Mouse (Mus musculus): ENCODE data around the gene Lap3. TPM values are rescaled to one million over a fixed set of nuclear protein-coding genes. Genes with fewer than 3 reads are reported as not detected.

Gene Lap3
- polyA plus RNA-seq (2017; shearing (Covaris generic)): 10 to 100 TPM; 26.6 to 42.1 TPM

DNA sequence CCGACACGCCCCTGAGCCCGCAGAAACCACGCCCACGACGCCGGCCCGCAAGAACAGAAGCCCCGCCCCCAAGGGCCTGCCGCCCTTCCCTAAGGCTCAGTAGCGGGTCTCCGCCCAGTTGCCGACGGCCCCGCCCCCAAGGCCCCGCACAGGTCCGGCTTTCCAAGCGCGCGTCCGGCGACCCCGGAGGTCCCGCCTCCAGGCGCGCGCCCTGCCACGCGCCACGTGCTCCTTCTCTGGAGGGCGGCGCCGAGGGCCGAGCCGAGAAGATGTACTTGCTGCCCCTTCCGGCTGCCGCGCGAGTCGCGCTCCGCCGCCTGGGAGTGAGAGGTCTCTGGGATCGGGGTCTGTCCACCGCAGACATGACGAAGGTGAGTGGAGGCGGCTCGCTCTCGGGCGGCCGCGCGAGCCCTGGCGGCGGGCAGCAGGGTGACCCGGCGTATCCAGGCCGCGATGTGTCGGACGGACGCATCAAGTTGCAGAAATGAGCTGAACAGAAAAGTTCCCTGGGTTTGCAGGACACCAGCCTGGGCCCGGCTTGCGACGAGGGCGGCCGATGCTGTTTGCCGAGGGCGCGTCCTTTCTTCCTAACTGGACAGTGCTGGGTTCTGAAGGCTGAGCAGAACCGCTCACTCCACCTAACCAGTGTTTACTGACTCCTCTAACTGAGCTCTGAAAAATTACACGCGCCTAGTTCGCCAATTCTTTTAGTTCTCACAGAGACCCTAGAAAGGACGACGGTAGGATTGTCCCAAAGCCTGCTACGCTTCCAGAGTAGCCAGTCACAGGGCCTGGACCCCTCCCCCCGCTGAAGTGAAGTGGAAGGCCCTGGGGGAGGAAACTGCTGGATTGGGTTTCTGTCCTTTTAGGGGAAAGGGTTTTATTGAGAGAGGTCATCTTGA lies at the start of gene Lap3:
Lap3 (plus strand) TSS at position 184 of the 902 bp plus-strand sequence.

DNA sequence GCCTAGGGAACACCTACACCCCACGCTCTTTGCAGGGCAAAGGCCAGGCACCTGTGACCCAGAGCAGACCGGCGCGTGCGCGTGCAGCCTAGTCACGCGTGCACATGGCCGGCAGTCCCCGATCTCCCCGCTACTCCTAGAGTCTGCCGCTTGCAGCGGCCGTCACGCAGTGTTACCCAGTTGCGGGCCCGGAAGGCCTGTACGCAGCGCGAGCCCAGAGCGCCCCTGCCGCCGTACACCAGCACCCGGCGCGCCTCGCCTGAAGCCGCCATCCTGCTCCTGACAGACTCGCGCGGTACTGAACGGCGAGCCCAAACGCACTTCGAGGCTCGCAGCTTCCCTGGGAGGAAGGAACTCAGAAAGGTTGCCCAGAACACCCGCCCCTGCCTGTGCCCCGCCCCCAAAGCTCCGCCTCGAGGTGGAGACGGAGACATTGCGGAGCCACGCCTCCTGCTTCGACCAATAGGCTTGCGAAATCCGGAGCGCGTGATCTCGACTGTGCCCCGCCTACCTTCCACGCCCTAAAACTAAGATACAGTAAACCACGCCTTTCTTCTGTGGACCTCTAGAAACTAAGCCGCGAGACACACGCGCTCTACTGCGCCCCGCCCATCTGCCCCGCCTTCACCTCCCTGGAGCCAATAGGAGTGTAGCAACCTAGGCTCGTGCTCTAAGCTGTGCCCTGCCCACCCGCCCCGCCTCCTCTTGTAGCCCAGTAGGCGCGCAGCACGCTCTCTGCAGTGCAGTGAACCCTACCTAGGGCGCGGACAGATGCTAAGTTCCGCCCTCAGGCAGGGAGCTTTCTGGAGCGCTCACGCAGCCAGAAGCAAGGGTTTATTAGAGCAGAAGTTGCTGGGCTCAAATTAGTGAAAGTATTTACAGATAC lies 43.1 kb upstream of the Lap3 start, which contains the start of gene Qdpr:
Qdpr (minus strand) TSS at position 406 of the 886 bp plus-strand sequence.

DNA sequence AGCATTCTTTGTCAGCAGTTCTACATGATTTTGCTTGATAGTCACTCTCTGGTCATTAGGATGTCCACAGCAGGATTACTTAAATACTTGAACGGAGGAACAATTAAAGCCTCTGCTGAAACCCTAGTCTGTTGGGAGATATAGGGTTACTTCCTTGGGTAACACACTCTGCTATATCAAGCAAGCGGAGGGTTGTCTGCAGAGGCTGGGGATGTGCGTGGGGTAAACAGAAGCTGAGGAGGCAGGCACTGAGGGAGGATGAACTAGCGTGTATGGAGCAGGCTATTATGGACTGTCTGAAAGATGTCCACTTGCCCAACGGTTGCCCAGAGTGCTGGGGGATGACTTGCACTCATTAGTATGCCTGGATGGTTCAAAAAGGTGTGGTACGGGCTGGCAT lies 39.7 kb upstream of the Lap3 start, which contains the start of gene Clrn2:
Clrn2 (plus strand) TSS at position 301 of the 400 bp plus-strand sequence.

DNA sequence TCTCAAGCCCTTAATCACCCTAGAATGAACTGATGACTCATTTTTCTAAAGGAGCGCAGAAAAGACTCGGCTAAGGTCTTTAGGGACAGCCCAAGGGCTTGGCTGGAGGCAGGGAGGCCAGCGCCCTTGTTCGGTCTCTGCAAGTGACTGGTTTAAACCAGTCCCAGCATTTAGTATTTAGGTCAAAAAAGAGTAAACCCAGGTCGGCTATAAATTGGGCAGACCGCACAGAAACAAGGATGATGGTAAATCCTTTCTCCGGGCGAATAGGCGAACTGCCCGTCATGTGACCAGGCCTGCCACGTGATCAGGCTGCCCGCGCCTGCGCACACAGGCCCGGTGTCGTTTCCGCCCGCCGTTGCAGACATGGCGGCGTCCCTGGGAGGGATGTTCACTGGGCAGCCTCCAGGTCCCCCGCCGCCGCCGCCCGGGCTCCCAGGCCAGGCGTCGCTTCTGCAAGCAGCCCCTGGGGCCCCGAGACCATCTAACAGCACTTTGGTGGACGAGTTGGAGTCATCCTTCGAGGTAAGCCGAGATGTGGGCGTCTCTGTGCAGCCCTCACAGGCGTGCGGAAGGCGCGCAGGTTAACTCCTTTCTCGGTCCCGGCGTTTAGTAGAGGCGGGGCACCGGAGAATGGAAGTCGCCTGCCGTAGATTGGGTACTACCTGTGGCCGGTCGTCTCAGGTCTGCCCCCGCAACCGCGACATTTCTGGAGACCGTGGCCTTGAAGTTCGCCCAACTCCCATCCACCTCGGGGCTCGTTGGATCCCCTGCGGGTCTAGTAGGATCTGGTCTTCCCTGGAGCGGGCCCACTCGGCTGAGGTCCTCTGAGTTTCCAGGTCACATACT lies 27.0 kb downstream of the Lap3 start, which contains the start of gene Med28:
Med28 (plus strand) TSS at position 270 of the 849 bp plus-strand sequence.

Other genes with a start within 250 kb of the Lap3 start
- 100 to 1,000 TPM in 1 of 2 experiments, 10 to 100 TPM in 1; 94.3 to 110 TPM for gene Qdpr, start 43.1 kb upstream of the Lap3 start, polyA plus RNA-seq (2017; shearing (Covaris generic))
- gene Clrn2, start 39.6 kb upstream of the Lap3 start, polyA plus RNA-seq (2017; shearing (Covaris generic)): not detected
- gene Med28, start 26.9 kb downstream of the Lap3 start, polyA plus RNA-seq (2017; shearing (Covaris generic)): 100 to 1,000 TPM; 260 to 293 TPM
- gene Fam184b, start 146.2 kb downstream of the Lap3 start, polyA plus RNA-seq (2017; shearing (Covaris generic)): under 1 TPM; 0.15 to 0.24 TPM
- gene Ncapg, start 176.5 kb downstream of the Lap3 start, polyA plus RNA-seq (2017; shearing (Covaris generic)): 1 to 10 TPM; 1.4 to 2.5 TPM

All from inflammation-experienced regulatory T-cells (primary cell).